Mouse (Mus musculus) midbrain, embryonic 11.5 days (tissue): ENCODE data around the gene Hormad2. TPM values are rescaled to one million over a fixed set of nuclear protein-coding genes. Genes with fewer than 3 reads are reported as not detected.

Experiments used
- polyA plus RNA-seq: library from polyadenylated mRNA; unstranded; fragments of >200 nt; fragmentation: Nextera tagmentation; extraction: Ambion mirVana; gene quantifications from 2 replicates; pipeline ENCODE4 v1.2.1, GENCODE M21; 2014

The Hormad2 gene
- polyA plus RNA-seq, 1 experiment from 2014 or later, result 0.07 TPM

Other genes with a start within 250 kb of the Hormad2 start
- gene Castor1, start 222.9 kb downstream of the Hormad2 start, polyA plus RNA-seq, result 2.5 and 2.7 TPM in 2 replicates
- not detected in 2 replicates for gene Osm, start 204.7 kb downstream of the Hormad2 start, polyA plus RNA-seq
- gene Lif, start 183.5 kb downstream of the Hormad2 start, polyA plus RNA-seq, result not detected in 2 replicates
- 28.6 and 32.5 TPM in 2 replicates for gene Mtmr3, start 153.8 kb upstream of the Hormad2 start, polyA plus RNA-seq
- gene Gm11032, start 179.0 kb upstream of the Hormad2 start, polyA plus RNA-seq, result not detected in 2 replicates
- gene Ascc2, start 196.6 kb upstream of the Hormad2 start, polyA plus RNA-seq, result 30.5 and 33.4 TPM in 2 replicates